Mouse (Mus musculus): ENCODE measurements around the gene Psmd12.
A peak's percentile ranks its signal among the peaks of the same experiment; 100 is the strongest.

GRCm38 (mm10) chr11:107469523-107470371, 9.5 kb upstream of the Psmd12 start:
- TF ChIP-seq HCFC1 (IDR thresholded peaks at IDR 0.05; ENCODE audit: low read depth, low read length) (peak; percentile 33; the same call in 1 of the 2 replicates), CHD2 (IDR thresholded peaks at IDR 0.05; ENCODE audit: low read length) (no peak), GATA1 (IDR thresholded peaks at IDR 0.05; ENCODE audit: low read depth, low read length) (no peak), TBP (IDR thresholded peaks at IDR 0.05; ENCODE audit: low read depth, low read length) (no peak), ZKSCAN1 (IDR thresholded peaks at IDR 0.05; ENCODE audit: low read depth, low read length) (no peak), BHLHE40 (IDR thresholded peaks at IDR 0.05; ENCODE audit: borderline replicate concordance, low read depth, low read length) (no peak), MAZ (IDR thresholded peaks at IDR 0.05; ENCODE audit: low read depth, low read length) (no peak; the same call in 1 of the 2 replicates), CTCF (IDR thresholded peaks at IDR 0.05 in 2 of 3, conservative IDR thresholded peaks at IDR 0.05 in 1 of 3; ENCODE audit: control insufficient read depth in 1 of 3, insufficient read depth in 1 of 3, low read depth in 2 of 3, low read length in 3 of 3, poor library complexity in 1 of 3, severe bottlenecking in 1 of 3) (0 out of 6 replicates have a peak, but pooled peaks of 1 of the 3 experiments have one; percentile 1), MEF2A (IDR thresholded peaks at IDR 0.05; ENCODE audit: extremely low read depth, insufficient replicate concordance, low read depth, low read length, poor library complexity, severe bottlenecking) (no peak), POLR2A (IDR thresholded peaks at IDR 0.05; ENCODE audit: control insufficient read depth in 1 of 2, insufficient read depth in 1 of 2, low read depth in 1 of 2, low read length in 2 of 2, poor library complexity in 1 of 2) (peak in 1 of 2 experiments; percentile 56; a peak in 1 of 4 replicates), TAL1 (IDR thresholded peaks at IDR 0.05; ENCODE audit: low read length) (no peak), USF2 (IDR thresholded peaks at IDR 0.05; ENCODE audit: borderline replicate concordance in 1 of 2, insufficient read depth in 1 of 2, low read depth in 1 of 2, low read length in 2 of 2) (no peak), EP300 (IDR thresholded peaks at IDR 0.05; ENCODE audit: low read depth in 1 of 2, low read length in 2 of 2) (no peak)
